Mouse (Mus musculus) thymus, postnatal 25 days (tissue): Measurements from ENCODE around the gene Appbp2.

ENCODE experiments used
- DNase-seq: peaks from one replicate; pipeline ENCODE4 v3.0.0; 2022

The Appbp2 gene

DNA sequence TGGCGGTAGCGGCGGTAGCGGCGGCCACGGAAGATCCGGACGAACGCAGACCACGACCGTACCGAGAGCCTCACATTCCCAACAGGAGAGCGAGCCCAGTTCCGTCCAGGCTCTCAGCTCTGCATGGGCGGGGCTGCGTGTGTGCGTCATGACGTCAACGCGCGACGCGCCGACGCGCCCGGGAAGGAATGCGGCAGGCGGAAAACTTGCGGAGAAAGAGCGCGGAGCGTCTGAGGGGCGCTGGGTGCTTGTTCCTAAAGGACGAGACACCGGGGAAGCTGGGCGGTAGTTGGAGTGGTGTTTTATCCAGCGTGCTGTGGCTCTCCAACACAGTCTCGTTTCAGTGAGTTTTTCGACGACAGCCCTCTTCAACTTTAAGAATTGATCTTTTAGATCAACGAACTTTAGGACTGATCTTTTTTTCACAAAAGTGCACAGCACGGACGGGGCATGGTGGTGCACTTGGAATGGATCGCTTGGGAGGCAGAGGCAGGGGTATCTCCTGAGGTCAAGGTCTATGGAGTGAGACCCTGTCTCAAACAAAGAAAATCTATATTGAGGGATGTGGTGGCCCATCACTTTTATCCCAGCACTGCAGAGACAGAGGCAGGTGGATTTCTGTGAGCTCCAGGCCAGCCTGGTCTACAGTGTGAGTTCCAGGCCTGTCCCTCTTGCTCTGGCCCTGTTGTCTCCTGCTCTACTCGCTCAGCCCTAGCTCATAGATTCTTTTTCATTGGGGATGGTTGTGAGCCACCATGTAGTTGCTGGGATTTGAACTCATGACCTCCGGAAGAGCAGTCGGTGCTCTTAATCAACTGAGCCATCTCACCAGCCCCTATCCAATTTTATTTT, at the start of gene Appbp2:
Appbp2 (minus strand) TSS at position 141 of the 852 bp plus-strand sequence.
- DNase-seq = peak; percentile 93

DNA sequence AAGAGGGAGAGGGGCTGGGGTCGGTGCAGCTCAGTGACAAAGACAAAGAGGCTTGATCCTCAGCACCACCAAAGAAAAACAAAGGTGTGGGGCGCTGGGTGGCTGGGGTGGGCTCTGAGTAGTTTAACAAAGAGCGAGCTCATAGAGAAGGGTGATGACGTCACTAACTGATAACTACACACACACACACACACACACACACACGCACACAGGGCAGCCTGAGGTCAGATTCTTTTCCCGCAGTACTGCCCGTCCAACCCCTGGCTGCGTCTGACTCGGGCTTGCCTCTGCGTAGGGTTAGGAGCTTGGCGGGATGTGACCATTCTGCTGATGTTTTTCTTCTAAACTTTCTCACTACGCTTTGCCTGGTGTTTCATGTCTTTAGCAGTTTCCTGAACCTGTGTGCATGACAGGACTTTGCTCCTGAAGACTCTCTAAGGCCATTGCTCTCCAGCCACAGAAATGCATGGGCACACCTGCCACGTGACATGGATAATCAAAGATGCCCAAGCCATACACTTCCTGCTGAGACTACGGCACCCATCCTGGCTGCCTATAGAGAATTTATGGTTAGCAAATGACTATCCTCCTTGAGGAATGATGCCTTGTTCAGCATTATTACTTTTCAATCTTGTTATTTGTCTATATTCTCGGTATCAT, 46.4 kb upstream of the Appbp2 start:
- no peak for DNase-seq

DNA sequence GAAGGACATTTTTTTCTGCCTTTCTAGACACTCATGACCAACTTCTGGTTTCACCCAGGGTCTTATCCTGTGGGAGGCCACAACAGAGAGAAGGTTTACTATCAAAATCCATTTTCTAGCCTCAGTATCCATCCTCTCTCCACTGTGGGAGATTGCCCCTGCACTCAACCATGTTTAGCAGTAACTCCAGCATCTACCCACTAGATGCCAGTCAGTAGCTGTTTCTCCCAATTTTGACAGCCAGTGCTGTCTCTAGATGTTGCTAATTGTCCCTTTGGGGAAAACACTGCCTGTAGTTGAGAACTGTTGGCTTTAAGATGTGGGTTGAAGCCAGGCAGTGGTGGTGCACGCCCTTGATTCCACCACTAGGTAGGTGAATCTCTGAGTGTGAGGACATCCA, 43.2 kb upstream of the Appbp2 start:
- no peak for DNase-seq

DNA sequence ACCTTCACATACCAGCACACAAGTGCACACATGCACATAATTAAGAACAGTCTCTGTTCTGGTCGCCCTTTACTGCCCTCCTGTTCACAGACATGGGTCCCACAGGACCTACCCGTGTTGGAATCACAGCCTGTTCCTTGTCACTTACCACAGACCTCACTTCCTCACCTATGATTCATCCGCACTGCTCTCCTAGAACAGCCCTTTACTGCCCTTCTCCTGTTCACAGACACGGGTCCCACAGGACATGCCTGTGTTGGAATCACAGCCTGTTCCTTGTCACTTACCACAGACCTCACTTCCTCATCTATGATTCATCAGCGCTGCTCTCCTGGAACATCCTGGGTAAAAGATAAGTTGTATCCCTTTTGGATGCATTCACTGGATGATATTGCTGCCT, 42.7 kb upstream of the Appbp2 start:
- no peak for DNase-seq

DNA sequence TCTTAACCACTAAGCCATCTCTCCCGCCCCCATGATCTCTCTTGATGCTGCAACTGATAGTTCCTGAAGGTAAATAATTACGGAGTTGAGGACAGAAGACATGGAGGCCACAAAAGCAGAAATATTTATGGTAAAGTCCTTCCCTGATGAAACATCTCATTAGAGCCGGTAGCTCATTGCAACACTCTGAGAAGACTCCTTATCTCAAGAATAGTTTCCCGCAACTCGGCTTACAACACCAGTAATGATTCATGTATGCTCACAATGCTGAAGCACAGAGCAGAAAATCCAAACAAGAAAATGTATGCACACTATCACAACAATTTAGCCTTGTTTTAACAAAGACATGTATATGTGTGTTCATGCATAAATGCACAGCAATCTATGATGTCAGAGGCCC, 40.2 kb upstream of the Appbp2 start:
- no peak for DNase-seq

DNA sequence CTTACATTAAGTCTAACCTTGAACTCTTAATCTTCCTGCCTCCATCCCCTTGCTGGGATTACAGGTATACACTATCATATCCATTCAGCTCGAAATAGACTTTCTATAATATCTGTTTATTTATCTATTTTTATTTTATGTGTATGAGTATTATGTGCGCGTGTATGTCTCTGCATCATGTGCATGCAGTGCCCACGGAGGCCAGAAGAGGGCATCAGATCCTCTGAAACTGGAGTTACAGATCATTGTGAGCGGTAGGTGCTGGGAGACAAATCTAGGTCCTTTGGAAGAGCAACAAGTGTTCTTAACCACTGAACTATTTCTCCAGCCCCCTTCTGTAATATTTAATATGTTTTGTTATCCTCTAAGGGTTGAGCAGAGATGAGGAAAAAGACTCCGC, 38.4 kb upstream of the Appbp2 start:
- peak; percentile 21 for DNase-seq

DNA sequence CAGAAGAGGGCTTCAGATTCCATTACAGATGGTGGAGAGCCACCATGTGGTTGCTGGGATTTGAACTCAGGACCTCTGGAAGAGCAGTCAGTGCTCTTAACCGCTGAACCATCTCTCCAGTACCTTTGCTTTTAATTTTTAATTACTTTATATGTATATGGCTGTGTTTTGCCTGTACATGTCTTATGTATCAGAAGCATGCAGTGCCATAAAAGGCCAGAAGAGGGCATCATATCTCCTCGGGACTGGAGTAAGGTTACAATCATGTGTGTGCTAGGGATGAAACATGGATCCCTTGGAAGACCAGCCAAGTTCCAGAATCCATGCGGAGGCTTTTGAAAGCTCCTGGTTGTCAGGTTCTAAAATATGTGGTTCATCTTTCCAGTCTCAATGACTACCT, 35.7 kb upstream of the Appbp2 start:
- peak; percentile 68 for DNase-seq

DNA sequence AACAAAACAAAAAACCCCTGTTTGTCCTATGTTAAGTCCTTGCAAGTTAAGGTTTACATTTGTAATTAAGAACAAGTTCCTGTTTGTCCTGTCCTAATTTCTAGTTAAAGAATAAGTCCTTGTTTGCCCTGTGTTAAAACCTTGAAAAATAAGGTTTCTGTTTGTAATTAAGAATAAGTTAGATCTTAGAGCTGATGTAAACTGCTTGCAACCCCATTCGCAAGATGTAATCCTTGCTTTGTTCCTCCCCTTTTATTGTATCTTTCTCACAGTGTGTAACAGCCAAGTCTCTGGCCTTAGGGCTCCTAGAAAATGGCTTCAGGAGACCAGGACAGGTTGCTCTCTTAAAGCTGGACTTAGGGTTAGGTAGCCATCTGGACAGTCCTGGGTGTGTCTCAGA, 32.5 kb upstream of the Appbp2 start:
- no peak for DNase-seq

DNA sequence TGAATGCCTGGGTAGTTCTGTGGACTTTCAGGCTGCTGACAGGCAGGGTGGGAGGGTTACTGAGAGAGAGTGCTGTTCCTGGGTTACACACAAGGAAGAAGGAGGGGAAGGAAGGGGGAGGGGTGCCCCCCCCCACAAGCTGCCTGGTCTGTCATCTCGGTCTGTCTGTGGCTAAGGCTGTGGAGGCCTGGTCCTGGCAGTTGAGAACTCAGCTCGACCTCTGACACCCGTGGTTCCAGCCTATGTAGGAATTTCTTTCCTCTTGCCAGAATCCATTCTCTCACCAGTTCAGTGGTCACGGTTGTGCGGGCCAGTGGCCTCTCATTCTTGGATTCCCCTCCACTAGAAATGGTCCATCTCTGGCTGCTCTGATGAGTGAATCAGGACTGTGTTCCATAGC, 29.7 kb upstream of the Appbp2 start:
- DNase-seq = no peak

DNA sequence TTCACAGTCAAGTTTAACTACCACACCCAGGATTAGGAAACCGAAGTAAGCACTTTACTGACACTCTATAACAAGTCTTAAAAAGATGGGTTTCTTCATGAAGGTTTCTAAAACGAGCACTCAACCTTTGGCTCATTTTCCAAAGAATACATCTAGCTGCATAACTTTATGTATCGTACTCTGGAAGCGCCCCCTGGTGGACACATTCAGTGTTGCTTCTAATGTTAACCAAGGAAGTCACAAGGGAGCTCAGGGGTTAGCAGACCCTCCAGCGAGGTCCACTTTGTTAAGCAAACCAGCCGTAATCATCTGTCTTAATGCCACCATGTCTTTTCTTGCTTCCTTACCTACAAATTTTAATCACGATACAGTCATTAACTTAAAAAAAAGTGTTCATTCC, 26.3 kb upstream of the Appbp2 start:
- DNase-seq = peak; percentile 79

DNA sequence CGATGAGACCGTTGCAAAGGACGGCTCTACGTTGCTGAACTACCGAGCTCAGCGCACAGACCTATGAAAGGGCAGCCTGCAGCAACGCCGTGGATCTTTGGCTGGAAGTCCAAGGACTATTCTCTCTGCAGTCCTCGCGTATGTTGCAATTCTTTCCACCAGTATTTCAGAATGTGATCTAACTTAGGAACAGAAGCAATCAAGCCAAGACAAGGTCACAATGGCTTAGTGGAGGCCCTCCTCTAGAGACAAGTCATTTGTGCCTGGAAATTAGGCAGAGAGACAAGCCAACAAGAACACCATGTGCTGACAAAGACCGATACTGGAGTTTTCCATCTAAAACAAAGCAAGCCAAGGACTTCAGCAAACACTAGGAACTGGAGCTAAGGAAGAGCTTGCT, 24.0 kb upstream of the Appbp2 start:
- no peak for DNase-seq

DNA sequence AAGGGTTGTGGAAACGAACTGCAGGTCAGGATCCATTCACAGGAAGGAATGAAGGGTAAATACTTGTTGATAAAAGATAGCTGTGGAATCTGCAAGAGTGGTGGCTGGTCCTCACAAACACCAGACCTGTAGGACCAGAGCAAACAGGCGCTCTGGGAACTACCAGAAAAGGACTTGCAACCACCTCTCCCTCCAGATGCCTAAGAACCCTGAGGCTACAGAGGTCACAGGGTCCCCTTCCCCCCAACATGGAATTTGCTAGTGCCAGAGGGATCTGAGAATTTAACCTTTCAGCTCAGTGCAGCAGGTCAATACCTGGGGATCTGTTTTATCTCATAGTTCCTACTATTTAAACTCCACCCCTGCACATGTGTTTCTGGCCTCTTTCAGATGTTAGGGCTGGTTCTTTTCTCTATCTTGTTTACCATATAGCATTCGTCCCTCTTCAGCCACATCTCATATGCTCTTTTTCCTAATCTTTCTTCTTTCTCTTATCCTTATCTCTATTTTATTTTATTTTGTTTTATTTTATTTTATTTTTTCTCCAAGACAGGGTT, 20.6 kb upstream of the Appbp2 start:
- DNase-seq = no peak

DNA sequence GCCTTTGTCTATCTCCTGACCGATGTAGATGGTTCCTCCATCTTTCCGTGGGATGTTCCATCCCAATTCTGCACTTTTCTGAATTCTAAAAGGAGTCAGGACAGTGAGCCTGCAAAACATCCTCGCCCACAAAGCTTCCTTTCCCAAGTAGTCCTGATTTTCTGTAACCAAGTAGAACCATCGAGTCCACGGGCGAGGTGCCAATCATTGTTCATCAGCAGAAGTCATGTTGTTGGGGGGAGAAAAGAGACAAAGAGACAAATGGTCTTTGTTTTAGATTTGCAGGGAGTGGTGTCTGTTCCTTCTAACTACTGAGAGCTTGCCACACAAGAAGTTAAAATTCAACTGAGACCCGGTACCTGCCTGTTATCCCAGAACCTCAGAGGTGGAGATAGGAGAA, 18.7 kb upstream of the Appbp2 start:
- DNase-seq = no peak

DNA sequence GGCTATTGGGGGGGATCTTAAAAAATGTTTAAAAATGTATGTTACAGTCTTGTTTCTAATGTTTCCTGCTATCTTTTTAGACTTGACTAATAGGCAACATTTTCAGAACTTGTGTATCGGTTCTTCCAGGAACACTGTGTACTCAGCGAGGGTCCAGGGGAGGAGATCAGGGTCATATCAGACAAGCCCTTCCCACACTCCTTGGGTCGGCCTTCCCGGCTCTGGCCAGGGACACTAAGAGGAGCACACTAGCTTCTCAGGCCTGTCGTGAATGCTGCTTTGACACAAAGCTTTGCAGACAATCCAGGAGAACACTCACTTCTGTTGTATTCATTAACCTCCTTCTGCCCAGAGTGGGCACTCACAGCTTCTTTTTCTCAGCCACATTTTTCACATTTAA, 18.1 kb upstream of the Appbp2 start:
- DNase-seq = no peak

DNA sequence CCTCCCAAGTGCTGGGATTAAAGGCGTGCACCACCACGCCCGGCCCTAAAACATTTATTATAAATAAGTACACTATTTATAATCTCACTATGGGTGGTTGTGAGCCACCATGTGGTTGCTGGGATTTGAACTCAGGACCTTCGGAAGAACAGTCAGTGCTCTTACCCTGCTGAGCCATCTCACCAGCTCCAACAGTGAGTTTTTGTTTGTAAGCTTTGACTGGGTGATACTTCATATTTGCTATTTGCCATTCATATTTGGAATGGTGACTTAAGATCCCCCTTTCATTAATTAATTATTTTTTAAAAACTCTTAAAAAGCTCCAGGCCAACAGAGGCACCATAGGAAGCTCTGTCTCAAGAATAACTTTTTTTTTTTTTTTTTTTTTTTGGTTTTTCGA, 17.0 kb upstream of the Appbp2 start:
- no peak for DNase-seq

DNA sequence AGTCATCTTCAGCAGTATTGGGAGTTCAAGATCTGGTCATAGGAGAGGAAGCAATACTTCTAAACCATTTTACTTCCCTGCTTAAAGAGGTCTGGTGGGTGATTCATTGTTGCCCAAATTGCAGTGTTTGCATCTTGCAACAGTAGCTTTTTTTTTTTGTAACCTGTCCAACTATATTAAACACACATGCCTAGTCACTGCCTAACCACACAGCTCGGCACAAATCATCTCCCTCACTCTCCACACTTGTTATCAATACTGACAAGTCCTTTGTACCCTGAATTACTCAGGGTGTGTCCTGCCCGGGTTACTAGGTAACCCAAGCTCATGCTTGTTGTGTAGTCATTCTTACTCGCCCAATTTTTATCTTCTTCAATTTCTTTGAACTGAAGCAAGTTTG, 15.5 kb upstream of the Appbp2 start:
- no peak for DNase-seq

DNA sequence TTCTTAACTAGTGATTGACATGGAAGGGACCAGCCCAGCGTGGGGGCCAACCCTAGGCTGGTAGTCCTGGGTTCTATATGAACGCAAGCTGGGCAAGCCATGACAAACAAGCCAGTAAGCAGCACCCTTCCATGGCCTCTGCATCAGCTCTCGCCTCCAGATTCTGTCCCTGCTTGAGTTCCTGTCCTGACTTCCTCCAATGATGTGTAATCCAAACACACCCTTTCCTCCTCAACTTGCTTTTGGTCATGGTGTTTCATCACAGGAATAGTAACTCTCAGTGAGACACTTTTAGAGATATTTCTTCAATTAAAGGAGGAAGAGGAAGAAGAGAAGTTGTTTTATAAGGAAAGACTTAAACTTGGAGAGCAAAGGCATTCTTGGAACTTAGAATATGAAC, 14.4 kb upstream of the Appbp2 start:
- no peak for DNase-seq

DNA sequence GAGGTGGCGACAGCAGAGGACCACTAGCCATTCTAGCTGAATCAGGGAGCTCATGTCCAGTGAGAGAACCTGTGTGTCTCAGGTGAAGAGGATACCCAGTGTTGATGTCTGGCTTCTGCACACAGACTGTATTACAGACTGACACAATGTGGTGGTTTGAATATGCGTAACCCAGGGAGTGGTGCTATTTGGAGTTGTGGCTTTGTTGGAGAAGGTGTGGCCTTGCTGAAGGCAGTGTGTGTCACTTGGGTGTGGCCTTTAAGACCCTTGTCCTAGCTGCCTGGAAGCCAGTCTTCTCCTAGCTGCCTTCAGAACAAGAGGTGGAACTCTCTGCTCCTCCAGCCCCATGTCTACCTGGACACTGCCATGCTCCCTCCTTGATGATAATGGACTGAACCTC, 13.2 kb upstream of the Appbp2 start:
- DNase-seq = no peak

DNA sequence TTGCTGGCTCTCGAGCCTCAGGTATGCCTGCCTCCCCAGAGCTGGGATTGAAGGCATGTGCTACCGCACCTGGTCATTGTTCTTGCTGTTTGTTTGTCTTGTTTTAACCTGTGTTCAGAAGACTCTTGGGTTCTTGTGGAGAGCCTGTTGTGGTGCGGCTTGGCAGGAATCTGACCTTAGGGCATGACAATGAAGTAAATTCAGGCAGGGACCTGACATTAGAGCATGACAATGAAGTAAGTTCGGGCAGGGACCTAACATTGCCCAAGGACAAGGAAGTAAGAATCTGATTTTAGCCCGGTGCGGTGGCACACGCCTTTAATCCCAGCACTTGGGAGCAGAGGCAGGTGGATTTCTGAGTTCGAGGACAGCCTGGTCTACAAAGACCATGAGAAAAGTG, 6.3 kb upstream of the Appbp2 start:
- no peak for DNase-seq

DNA sequence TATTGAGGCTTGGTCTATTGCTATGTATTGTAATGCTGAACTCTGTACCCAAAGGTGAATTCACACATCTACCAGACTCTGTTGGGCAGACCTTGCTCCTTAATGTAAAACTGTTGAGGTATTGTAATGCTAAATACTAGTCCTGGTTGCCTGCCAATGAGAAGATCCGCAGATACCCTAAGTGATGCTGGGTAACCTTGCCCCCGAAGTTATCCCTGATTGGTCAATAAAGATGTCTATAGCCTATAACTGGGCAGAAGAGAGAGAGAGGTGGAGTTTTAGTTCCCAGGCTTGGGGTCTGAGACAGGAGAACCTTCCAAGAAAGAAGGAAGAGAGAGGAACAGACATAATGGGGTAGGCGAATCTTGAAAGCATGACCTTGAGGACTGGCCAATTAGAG, 5.3 kb upstream of the Appbp2 start:
- DNase-seq = no peak

DNA sequence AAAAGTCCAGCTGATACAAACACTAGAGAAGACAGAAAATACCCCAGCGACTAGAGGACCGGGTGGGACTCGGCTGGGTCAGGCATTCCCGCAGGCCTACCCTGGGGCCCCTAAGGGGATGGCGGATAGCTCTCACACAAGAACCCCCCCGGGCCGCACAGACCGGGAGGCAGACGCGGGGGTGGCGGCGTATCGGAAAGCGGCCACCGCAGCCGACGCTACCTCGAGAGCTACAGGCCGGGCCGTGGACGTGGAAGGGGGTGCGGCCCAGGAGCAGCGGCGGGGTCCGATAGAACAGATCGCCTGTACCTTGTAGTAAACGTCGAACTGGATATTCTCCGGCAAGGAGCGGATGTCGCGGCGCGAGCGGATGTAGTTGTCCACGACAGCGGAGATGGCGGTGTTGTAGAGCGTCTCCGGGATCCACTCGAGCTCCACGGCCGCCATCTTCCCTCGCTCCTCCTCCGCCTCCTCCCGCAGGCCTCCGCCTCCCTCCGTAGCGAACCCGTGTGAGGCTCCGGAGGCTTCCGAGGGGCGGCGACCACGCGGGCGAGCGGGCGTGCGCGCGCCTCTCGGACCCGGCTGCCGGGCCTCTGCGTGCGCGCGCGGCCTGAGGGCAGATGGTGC, 454 bp downstream of the Appbp2 start:
- DNase-seq = peak; percentile 88

DNA sequence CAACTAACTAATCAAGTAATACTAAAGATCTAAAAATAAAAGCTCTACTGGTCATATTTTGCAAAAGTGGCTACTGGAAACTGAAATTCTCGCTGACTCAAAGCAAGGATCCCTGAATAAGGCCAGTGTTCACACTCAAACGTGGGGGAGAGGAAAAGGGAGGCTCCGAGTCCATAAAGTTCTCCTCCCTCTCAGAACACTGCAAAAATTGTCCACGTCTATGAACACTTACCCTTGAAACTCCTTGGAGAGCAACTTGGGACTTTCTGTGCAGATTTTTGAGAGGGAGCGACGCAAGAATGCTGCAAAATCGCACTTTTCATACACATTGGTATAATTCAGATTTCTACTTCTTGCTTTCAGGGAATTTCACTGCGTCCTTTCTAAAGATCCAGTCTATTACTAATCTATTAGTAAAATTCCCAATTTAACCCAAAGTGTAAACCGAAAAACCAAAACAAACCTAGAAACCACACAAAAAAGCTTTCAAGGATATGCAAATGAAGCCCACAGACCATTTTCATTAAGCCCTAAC, 1.2 kb downstream of the Appbp2 start:
- DNase-seq = no peak

DNA sequence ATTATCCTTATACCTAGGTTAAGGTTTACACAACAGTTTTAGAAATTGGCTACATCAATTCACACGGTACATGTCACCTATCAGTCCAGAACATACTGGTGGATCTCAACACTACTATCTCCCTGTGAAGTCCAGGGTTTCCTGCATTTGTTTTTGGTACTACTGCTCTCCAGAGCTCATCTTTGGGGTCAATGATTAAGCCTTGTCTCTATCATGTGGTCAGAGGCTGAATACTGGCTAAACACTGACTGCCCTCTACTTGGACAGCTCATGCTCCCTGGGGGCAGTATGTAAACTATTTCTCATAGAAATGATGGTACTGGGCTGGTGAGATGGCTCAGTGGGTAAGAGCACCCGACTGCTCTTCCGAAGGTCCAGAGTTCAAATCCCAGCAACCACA, 11.7 kb downstream of the Appbp2 start:
- no peak for DNase-seq

DNA sequence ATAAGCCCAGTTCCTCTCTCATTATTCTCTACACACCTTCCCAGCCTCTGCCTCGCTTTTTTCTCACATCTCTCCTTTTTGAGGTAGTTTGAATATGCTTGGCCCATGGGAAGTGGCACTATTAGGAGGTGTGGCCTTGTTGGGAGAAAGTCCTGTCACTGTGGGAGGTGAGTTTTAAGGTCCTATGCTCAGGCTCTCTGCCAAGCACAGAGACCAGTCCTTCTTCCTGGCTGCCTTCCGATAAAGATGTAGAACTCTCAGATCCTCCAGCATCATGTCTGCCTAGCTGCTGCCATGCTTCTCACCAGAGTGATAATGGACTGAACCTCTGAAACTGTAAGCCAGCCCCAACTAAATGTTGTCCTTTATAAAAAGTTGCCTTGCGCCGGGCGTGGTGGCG, 12.4 kb downstream of the Appbp2 start:
- no peak for DNase-seq
